Mouse (Mus musculus) CH12.LX (cell line): ENCODE measurements around the gene Nkx1-1. TPM values are rescaled to one million over a fixed set of nuclear protein-coding genes. Genes with fewer than 3 reads are reported as not detected.

Experiments
- DNase-seq: peaks from one replicate; pipeline ENCODE4 v3.0.0-alpha.2; 2013; ENCODE audit errors: extremely low read depth
- H3K27ac ChIP-seq: 2 replicates; pipeline ENCODE4 v1.5.1; 2012; ENCODE audit warnings: low read depth, mild to moderate bottlenecking, control low read depth, moderate library complexity; ENCODE audit not compliant: insufficient read depth
- H3K27me3 ChIP-seq: replicated peaks from 2 replicates; pipeline ENCODE3; 2012; ENCODE audit warnings: inconsistent platforms
- H3K36me3 ChIP-seq, 2 experiments: replicated peaks in 1 of 2; 2 replicates each; pipeline versions ENCODE3 to v1.6.1; 2012; ENCODE audit warnings: inconsistent platforms in 1 of 2, low read length in 1 of 2, mild to moderate bottlenecking in 1 of 2, mixed read lengths in 1 of 2, moderate library complexity in 1 of 2; ENCODE audit not compliant: control insufficient read depth in 1 of 2, insufficient read depth in 1 of 2
- H3K4me1 ChIP-seq, 2 experiments: 2 replicates each; pipeline ENCODE4 v1.6.1; 2012; ENCODE audit warnings: inconsistent platforms in 1 of 2, moderate library complexity in 1 of 2; ENCODE audit not compliant: insufficient read depth in 2 of 2, control insufficient read depth in 1 of 2
- H3K4me2 ChIP-seq: 2 replicates; pipeline ENCODE4 v1.6.1; 2012; ENCODE audit warnings: low read depth, mild to moderate bottlenecking, control low read depth; ENCODE audit not compliant: poor library complexity, insufficient read depth, severe bottlenecking
- H3K4me3 ChIP-seq, 3 experiments: fragments of 150-350 bp in 1 of 3; sonication (generic) in 1 of 3; replicated peaks in 1 of 3; 2 replicates each; pipeline versions ENCODE3 to v1.5.1; 2011 to 2012; ENCODE audit warnings: low read depth in 2 of 3, low read length in 2 of 3, mild to moderate bottlenecking in 2 of 3, moderate library complexity in 2 of 3, control low read depth in 1 of 3, improper control_type of control experiment in 1 of 3, inconsistent platforms in 1 of 3, mixed read lengths in 1 of 3; ENCODE audit not compliant: poor library complexity in 1 of 3
- H3K79me2 ChIP-seq: replicated peaks from 2 replicates; pipeline ENCODE4 v1.6.1; 2012; ENCODE audit warnings: mild to moderate bottlenecking, moderate library complexity; ENCODE audit not compliant: control insufficient read depth, poor library complexity, insufficient read depth, severe bottlenecking; ENCODE audit errors: extremely low read depth
- H3K9ac ChIP-seq: 2 replicates; pipeline ENCODE4 v1.6.1; 2012; ENCODE audit warnings: low read depth, mild to moderate bottlenecking, control low read depth, moderate library complexity; ENCODE audit not compliant: insufficient read depth
- H3K9me3 ChIP-seq: replicated peaks from 2 replicates; pipeline ENCODE3; 2012; ENCODE audit warnings: low read length, inconsistent platforms, mixed read lengths
- CHD1 ChIP-seq: IDR thresholded peaks from 2 replicates; pipeline ENCODE4 v1.6.1; 2012; ENCODE audit warnings: low read depth, low read length, improper control_type of control experiment, inconsistent platforms
- CHD2 ChIP-seq: IDR thresholded peaks from 2 replicates; pipeline ENCODE4 v1.6.1; 2011; ENCODE audit warnings: low read length, improper control_type of control experiment
- EP300 ChIP-seq: IDR thresholded peaks from 2 replicates; pipeline ENCODE4 v1.6.1; 2011; ENCODE audit warnings: low read length, improper control_type of control experiment
- ETS1 ChIP-seq: conservative IDR thresholded peaks from 2 replicates; pipeline ENCODE4 v1.6.1; 2012; ENCODE audit warnings: low read depth, mild to moderate bottlenecking, inconsistent platforms, low read length, improper control_type of control experiment, moderate library complexity
- GABPA ChIP-seq: IDR thresholded peaks from 2 replicates; pipeline ENCODE4 v1.6.1; 2012; ENCODE audit warnings: low read depth, low read length, improper control_type of control experiment, inconsistent platforms; ENCODE audit not compliant: insufficient replicate concordance
- HCFC1 ChIP-seq: IDR thresholded peaks from 2 replicates; pipeline ENCODE4 v1.6.1; 2012; ENCODE audit warnings: low read depth, mild to moderate bottlenecking, inconsistent platforms, low read length, improper control_type of control experiment
- IRF4 ChIP-seq: IDR thresholded peaks from 2 replicates; pipeline ENCODE4 v1.6.1; 2014; ENCODE audit warnings: low read depth, mild to moderate bottlenecking, inconsistent platforms, low read length, improper control_type of control experiment
- MAFK ChIP-seq: IDR thresholded peaks from 2 replicates; pipeline ENCODE4 v1.6.1; 2011; ENCODE audit warnings: low read length, improper control_type of control experiment; ENCODE audit not compliant: insufficient replicate concordance
- MEF2A ChIP-seq: IDR thresholded peaks from 2 replicates; pipeline ENCODE4 v1.6.1; 2014; ENCODE audit warnings: low read depth, mild to moderate bottlenecking, inconsistent platforms, low read length, improper control_type of control experiment, borderline replicate concordance
- MXI1 ChIP-seq: IDR thresholded peaks from 2 replicates; pipeline ENCODE4 v1.6.1; 2011; ENCODE audit warnings: mild to moderate bottlenecking, low read depth, low read length, improper control_type of control experiment
- NRF1 ChIP-seq: IDR thresholded peaks from 2 replicates; pipeline ENCODE4 v1.6.1; 2014; ENCODE audit warnings: low read depth, mild to moderate bottlenecking, inconsistent platforms, low read length, improper control_type of control experiment, moderate library complexity
- PAX5 ChIP-seq: IDR thresholded peaks from 2 replicates; pipeline ENCODE4 v1.6.1; 2012; ENCODE audit warnings: low read length, inconsistent platforms, mixed read lengths
- POLR2A ChIP-seq: IDR thresholded peaks from 2 replicates; pipeline ENCODE4 v1.6.1; 2011; ENCODE audit warnings: low read depth, mild to moderate bottlenecking, improper control_type of control experiment, low read length
- RAD21 ChIP-seq: IDR thresholded peaks from 2 replicates; pipeline ENCODE4 v1.6.1; 2011; ENCODE audit warnings: low read depth, mild to moderate bottlenecking, low read length, improper control_type of control experiment, moderate library complexity
- RCOR1 ChIP-seq: conservative IDR thresholded peaks from 2 replicates; pipeline ENCODE4 v1.6.1; 2012; ENCODE audit warnings: low read depth, mild to moderate bottlenecking, inconsistent platforms, low read length, improper control_type of control experiment
- SMC3 ChIP-seq: IDR thresholded peaks from 2 replicates; pipeline ENCODE4 v1.6.1; 2011; ENCODE audit warnings: low read depth, low read length, improper control_type of control experiment
- TBP ChIP-seq: conservative IDR thresholded peaks from 2 replicates; pipeline ENCODE4 v1.6.1; 2011; ENCODE audit warnings: low read depth, low read length, improper control_type of control experiment
- TCF12 ChIP-seq: IDR thresholded peaks from 2 replicates; pipeline ENCODE4 v1.6.1; 2014; ENCODE audit warnings: low read depth, mild to moderate bottlenecking, inconsistent platforms, low read length, improper control_type of control experiment
- USF1 ChIP-seq: IDR thresholded peaks from 2 replicates; pipeline ENCODE4 v1.6.1; 2014; ENCODE audit warnings: low read depth, mild to moderate bottlenecking, inconsistent platforms, low read length, improper control_type of control experiment
- ZNF384 ChIP-seq: IDR thresholded peaks from 2 replicates; pipeline ENCODE4 v1.6.1; 2012; ENCODE audit warnings: low read depth, low read length, improper control_type of control experiment, inconsistent platforms
- dilution Hi-C: fragments of 300-500 bp; cut with MboI; formaldehyde crosslinking; loops from 2 replicates; pipeline ENCODE4 v1.14.3; 2020; ENCODE audit warnings: low sequenced_read_pairs; ENCODE audit not compliant: extremely low pct_unique_long_range_greater_than_20kb, extremely low pct_ligation_motif_present
- in situ Hi-C: fragments of 300-500 bp; cut with MboI; formaldehyde crosslinking; loops from 3 replicates; pipeline ENCODE4 v1.14.3; 2019; ENCODE audit warnings: low sequenced_read_pairs, low pct_ligation_motif_present, low pct_unique_long_range_greater_than_20kb, mixed read lengths
- polyA plus RNA-seq: library from polyadenylated mRNA; unstranded; fragments of >175 nt; gene quantifications from 2 replicates; pipeline ENCODE4 v1.2.1, GENCODE M21; 2012; ENCODE audit warnings: low read depth; ENCODE audit not compliant: insufficient read length
- total RNA-seq, 2 experiments: library from RNA; depleted of rRNA; stranded (reverse); fragments of 300-350 nt in 1 of 2; fragments of >200 nt in 1 of 2; gene quantifications; 2 replicates each; pipeline ENCODE4 v1.2.3; 2012 to 2014

Nkx1-1 gene
- total and polyA plus RNA-seq, 3 experiments = not detected

DNA sequence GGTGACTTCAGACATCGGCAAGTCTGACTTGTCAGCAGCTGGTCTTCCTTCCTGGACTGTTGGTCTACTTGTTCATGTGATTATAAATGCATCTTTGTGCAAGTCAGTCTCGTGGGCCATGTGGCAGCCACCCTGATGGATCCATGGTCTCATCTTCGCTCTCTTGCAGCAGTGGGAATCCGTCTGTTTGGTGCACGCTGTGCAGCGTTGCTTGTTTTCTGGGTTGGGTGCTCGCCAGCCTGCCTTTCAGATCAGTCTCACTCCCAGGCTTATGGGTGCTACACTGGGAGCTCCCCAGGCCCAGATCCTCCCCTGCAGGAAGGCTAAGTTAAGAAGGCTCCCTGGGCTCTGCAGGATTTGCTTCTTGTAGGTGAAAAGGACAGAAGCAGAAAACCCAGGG, 36.9 kb downstream of the Nkx1-1 start:
- H3K4me2 ChIP-seq = no peak overlapping the region
- H3K4me1 ChIP-seq = no peaks in the 10 kb centered on the region
- peaks cover 21 to 75% of the 10 kb centered on the region in 2 experiments for H3K36me3 ChIP-seq
- no peaks in the 10 kb centered on the region for H3K27me3 ChIP-seq
- H3K4me3 ChIP-seq = no peak overlapping the region
- dilution Hi-C loops (no loop called here), in situ Hi-C loops (no loop called here)
- no peak overlapping the region for H3K9ac ChIP-seq
- H3K9me3 ChIP-seq = no peaks in the 10 kb centered on the region
- no peak for DNase-seq
- no peak overlapping the region for H3K27ac ChIP-seq
- TF ChIP-seq TBP (no peak), IRF4 (no peak), CHD1 (no peak), MAFK (no peak), ETS1 (no peak), USF1 (no peak), PAX5 (no peak), GABPA (no peak), HCFC1 (no peak), TCF12 (no peak), ZNF384 (no peak), NRF1 (no peak), SMC3 (no peak), EP300 (no peak), RCOR1 (no peak), RAD21 (no peak), MEF2A (no peak), POLR2A (no peak), CHD2 (no peak)
- H3K79me2 ChIP-seq = no peaks in the 10 kb centered on the region

DNA sequence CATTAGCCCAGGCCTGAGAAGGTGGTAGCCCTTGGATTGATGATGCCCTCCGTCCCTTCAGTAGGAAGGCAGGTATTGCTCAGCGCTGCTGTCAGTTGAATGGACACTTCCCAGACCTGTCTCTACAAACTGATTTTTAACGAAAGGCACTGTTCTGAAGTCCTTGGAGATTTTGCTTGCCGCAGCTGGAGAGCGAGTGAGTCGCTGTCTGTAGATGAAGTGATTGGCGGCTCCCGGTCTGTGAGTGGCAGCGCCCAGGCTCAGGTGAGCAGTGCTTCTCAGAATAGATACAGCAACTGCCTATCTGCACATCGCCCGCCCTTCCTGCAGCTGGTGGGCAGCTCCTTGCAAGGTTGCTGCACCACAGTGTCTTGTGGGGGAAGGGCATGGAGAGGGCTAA, 38.1 kb downstream of the Nkx1-1 start:
- no peak overlapping the region for H3K4me2 ChIP-seq
- no peaks in the 10 kb centered on the region for H3K27me3 ChIP-seq
- in situ Hi-C loops = no loop called here
- no peak overlapping the region for H3K27ac ChIP-seq
- TF ChIP-seq MXI1 = no peak
- no peak for TF ChIP-seq RCOR1
- TF ChIP-seq HCFC1 = no peak
- no peak for TF ChIP-seq TBP
- no peak for TF ChIP-seq NRF1
- TF ChIP-seq ETS1 = no peak
- TF ChIP-seq POLR2A = no peak
- no peaks in the 10 kb centered on the region for H3K79me2 ChIP-seq
- peaks cover 29 to 77% of the 10 kb centered on the region in 2 experiments for H3K36me3 ChIP-seq
- dilution Hi-C loops = no loop called here
- H3K9me3 ChIP-seq = no peaks in the 10 kb centered on the region
- no peaks in the 10 kb centered on the region for H3K4me1 ChIP-seq
- no peak overlapping the region for H3K4me3 ChIP-seq
- no peak for DNase-seq
- H3K9ac ChIP-seq = no peak overlapping the region
